Mouse (Mus musculus): Measurements from ENCODE around the gene Slc35b2. TPM values are rescaled to one million over a fixed set of nuclear protein-coding genes. Genes with fewer than 3 reads are reported as not detected.

The Slc35b2 gene
- polyA plus RNA-seq, 1 experiment from 2014 or later = 139 TPM

DNA sequence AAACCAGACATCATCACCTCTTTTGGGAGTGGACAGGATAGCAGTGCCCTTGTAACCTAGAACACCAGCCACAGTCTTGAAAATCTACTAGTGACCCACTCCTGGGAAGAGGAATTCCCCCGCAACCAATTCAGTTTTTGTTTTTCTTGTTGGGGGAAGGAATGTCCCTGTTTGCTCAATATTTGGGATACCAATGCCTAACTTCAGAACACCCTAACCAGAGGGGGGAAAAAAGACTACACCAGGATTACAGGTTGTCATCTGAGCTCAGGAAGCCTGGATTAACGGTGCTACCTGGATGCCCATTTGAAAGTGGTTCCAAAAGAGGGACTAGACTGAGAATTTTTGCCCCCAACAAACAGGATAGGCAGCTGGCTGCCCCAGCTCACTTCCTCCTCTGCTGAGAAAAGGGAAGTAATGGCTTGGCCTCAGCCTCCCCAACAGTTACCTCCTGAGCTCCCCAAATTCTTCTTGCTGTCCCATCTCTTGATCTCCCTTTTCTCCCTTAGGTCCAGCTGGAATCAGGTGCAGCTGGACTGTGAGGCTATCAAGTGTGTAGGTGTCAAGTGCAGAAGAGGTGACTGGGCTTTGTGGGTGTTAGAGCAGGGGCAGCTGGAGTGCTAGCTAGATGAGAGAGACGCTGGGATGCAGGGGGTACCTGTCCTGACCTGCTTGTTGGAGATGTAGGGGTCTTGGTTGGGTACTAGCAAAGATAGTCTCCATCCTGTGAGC, 7.0 kb upstream of the Slc35b2 start:
- 70% methylated on average over 3 of the region's 3 CpGs for WGBS
- H3K9me3 ChIP-seq = no peaks in the 10 kb centered on the region
- H3K27me3 ChIP-seq = peaks cover 10% of the 10 kb centered on the region
- no peak overlapping the region for H3K9ac ChIP-seq
- H3K27ac ChIP-seq = no peak overlapping the region
- peak overlapping the region; percentile 67 for H3K4me3 ChIP-seq
- no peak for ATAC-seq (ENCODE audit: insufficient number of reproducible peaks, low FRiP score, low TSS enrichment, low read depth)
- H3K4me1 ChIP-seq = peaks cover 21% of the 10 kb centered on the region
- peak overlapping the region; percentile 96 for H3K4me2 ChIP-seq
- H3K36me3 ChIP-seq = no peaks in the 10 kb centered on the region

DNA sequence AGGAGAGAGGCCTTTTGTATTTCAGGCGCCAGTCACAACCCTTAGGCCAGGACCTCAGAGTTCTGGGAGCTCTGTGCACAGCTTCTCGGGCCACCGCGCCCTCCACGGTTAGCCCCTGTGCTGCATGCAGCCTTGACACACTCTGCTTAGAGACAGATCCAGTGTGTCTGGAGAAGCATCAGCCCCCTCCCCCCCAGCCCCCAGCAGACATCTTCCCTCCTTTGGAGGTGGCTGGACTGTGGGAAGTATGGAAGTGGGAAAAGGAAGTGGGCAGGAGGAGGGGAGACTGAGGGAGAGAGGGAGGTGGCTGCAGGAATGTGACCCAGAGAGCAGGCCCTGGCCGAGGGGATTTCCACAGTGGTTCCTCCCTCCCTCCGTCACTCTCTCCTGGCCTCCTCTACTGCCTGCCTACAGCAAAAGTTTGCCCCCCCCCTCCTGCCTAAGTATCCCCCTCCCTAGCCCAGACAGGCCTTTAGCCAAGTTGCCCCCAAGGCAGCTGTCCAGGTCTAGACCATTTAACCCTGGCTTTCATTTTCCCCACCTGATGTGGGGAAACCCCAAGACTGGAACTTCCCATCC, 6.3 kb upstream of the Slc35b2 start:
- Histone ChIP-seq H3K9ac (no peak overlapping the region), H3K27ac (no peak overlapping the region), H3K4me3 (no peak overlapping the region), H3K4me2 (no peak overlapping the region), H3K36me3 (no peaks in the 10 kb centered on the region), H3K4me1 (peaks cover 18% of the 10 kb centered on the region), H3K27me3 (peaks cover 10% of the 10 kb centered on the region), H3K9me3 (no peaks in the 10 kb centered on the region)
- 76% methylated on average over 6 of the region's 7 CpGs for WGBS
- no peak for ATAC-seq (ENCODE audit: insufficient number of reproducible peaks, low FRiP score, low TSS enrichment, low read depth)

DNA sequence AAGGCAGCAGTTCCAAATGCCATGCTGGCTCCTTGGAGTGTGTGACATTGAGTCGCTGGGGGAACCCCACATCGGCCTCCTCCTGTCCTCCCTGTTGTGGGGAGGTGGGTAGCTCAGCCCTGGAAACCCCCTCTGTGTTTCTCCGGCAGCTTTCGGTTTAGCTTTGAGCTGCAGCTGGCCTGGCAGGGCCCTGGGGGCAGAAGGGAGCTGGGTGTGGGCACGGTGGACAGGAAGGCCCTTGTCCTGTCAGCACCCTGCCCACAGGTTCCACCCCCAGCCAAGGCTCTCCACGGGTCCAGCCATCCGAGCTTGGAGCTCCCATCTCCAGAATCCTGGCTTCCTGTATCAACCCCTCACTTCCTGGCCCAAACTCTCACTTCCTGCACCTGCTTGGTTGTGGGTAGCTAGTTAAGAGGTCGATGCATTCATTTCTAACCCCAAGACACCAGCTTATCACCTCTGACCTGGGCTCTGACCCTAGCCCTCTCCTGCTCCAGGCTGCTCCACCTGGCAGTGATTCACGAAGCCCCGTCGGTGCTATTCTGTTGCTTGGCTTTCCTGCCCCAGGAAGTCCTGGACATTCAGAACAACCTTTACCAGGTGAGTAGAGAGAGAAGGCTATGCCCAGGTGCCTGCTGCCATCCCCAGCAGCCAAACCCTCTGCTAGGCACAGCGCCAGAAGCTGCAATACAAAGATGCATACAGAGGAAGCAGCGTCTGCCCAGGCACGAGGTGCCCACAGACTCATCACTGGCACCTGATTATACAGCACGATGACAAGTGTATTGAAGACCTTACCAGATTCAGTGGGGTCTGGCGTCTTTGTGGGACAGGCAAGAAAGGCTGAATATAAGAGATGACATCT, 5.4 kb upstream of the Slc35b2 start:
- Histone ChIP-seq H3K4me1 (peaks cover 18% of the 10 kb centered on the region), H3K9ac (no peak overlapping the region), H3K9me3 (no peaks in the 10 kb centered on the region), H3K27me3 (peaks cover 10% of the 10 kb centered on the region), H3K27ac (no peak overlapping the region), H3K36me3 (no peaks in the 10 kb centered on the region), H3K4me3 (no peak overlapping the region), H3K4me2 (no peak overlapping the region)
- ATAC-seq (ENCODE audit: insufficient number of reproducible peaks, low FRiP score, low TSS enrichment, low read depth) = no peak
- WGBS = 72% methylated on average over 16 of the region's 16 CpGs

- no peak for ATAC-seq (ENCODE audit: insufficient number of reproducible peaks, low FRiP score, low TSS enrichment, low read depth)
- WGBS = 86% methylated on average over 15 of the region's 15 CpGs
- Histone ChIP-seq H3K27ac (no peak overlapping the region), H3K36me3 (no peaks in the 10 kb centered on the region), H3K4me1 (peaks cover 23% of the 10 kb centered on the region), H3K27me3 (peaks cover 7% of the 10 kb centered on the region), H3K4me3 (no peak overlapping the region), H3K4me2 (no peak overlapping the region), H3K9ac (no peak overlapping the region), H3K9me3 (no peaks in the 10 kb centered on the region)
These were observed 3.7 kb upstream of the Slc35b2 start for GRCm38 (mm10) chr17:45559732-45560525.

DNA sequence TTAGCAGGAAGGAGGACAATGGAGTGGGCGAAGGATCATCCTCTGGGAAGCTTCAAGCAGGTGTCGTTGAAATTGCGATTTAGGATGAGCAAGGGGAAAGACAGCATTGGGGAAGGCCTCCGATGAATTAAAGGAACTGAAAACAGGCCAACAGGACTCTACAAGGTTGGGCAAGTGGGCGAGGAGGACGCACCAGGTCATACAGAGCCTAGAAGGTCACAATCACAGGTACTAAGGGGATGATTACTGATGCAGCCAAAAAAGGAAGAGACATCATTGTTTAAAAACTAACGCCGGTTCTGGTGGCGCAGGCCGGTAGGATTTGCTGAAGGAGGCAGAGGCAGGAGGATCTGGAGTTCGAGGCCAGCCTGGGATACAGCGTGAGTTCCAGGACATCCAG, 458 bp upstream of the Slc35b2 start:
- no peak for ATAC-seq (ENCODE audit: insufficient number of reproducible peaks, low FRiP score, low TSS enrichment, low read depth)
- WGBS = 80% methylated on average over 12 of the region's 12 CpGs
- no peak overlapping the region for H3K9ac ChIP-seq

DNA sequence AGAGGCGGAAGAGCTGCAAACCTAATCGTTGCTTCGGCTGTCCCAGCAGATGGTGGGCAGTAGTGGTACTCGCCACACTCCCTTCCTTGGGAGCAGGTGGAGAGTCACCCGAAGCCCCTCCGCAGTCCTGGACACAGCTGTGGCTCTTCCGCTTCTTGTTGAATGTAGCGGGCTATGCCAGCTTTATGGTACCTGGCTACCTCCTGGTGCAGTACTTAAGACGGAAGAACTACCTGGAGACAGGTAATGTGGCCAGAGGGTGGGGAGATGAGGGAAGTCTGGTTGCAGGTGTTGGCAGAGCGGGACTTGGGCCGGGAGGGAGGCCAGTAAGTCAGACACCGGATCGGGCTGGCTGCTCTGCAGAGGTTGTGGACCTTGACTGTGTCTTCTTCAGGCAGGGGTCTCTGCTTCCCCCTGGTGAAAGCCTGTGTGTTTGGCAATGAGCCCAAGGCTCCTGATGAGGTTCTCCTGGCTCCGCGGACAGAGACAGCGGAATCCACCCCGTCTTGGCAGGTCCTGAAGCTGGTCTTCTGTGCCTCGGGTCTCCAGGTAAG, 934 bp downstream of the Slc35b2 start:
- Histone ChIP-seq H3K4me2 (peak overlapping the region; percentile 93), H3K4me3 (peak overlapping the region; percentile 94), H3K4me1 (peaks cover 36% of the 10 kb centered on the region), H3K9me3 (no peaks in the 10 kb centered on the region), H3K27me3 (no peaks in the 10 kb centered on the region), H3K27ac (peak overlapping the region; percentile 88), H3K9ac (peak overlapping the region; percentile 87), H3K36me3 (peaks cover 41% of the 10 kb centered on the region)
- WGBS = 11% methylated on average over 18 of the region's 18 CpGs
- ATAC-seq (ENCODE audit: insufficient number of reproducible peaks, low FRiP score, low TSS enrichment, low read depth) = 0 out of 2 replicates have a peak, but pooled peaks have one; percentile 6

More for the DNA sequence above, 458 bp upstream of the Slc35b2 start:
- H3K36me3 ChIP-seq = peaks cover 27% of the 10 kb centered on the region
- H3K4me3 ChIP-seq = 0 out of 2 replicates have a peak overlapping the region, but pooled peaks have one; percentile 94
- peaks cover 36% of the 10 kb centered on the region for H3K4me1 ChIP-seq
- peak overlapping the region; percentile 93; the same call in 1 of the 2 replicates for H3K4me2 ChIP-seq
- H3K27ac ChIP-seq = no peak overlapping the region
- no peaks in the 10 kb centered on the region for H3K9me3 ChIP-seq
- H3K27me3 ChIP-seq = no peaks in the 10 kb centered on the region; the same call in 1 of the 2 replicates

DNA sequence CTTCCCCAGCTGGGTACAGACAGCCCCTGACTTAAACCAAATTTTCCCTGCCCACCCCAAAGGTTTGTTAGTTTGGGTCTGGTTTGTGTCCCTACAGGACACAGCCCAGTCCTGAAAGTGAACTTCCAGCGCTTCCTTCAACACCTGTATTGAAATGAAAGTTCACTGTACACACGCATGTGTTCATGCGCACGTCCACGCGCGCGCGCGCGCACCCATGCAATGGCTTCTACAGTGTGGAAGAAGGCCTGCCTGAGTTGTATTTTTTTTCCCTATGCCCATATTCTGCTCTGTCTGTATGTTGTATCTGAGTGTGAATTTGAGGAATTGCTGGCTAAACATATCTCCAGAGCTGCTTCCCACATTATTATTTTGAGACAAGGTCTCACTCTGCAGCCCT, 1.4 kb downstream of the Slc35b2 start:
- 90% methylated on average over 11 of the region's 11 CpGs for WGBS
- peak overlapping the region; percentile 87 for H3K9ac ChIP-seq
- H3K9me3 ChIP-seq = no peaks in the 10 kb centered on the region
- H3K4me3 ChIP-seq = peak overlapping the region; percentile 94
- peaks cover 45% of the 10 kb centered on the region for H3K36me3 ChIP-seq
- peak overlapping the region; percentile 1; the same call in 1 of the 2 replicates for H3K27ac ChIP-seq
- no peaks in the 10 kb centered on the region for H3K27me3 ChIP-seq
- ATAC-seq (ENCODE audit: insufficient number of reproducible peaks, low FRiP score, low TSS enrichment, low read depth) = no peak
- peak overlapping the region; percentile 93 for H3K4me2 ChIP-seq
- peaks cover 36% of the 10 kb centered on the region for H3K4me1 ChIP-seq

DNA sequence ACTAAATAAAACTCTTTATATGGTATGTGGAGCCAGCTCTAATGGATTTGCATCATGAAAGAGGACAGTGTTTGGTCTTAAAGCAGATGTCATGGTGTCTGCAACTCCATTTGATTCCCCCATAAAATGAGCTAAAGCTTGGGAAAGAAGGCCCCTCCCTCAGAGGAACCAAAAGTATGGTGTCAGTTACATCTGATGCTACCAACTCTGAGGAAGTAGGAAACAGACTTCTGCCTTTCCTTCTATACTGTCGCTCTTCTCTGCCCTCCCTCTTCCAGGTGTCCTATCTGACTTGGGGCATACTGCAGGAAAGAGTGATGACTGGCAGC, 2.3 kb downstream of the Slc35b2 start:
- Histone ChIP-seq H3K36me3 (peaks cover 54% of the 10 kb centered on the region), H3K4me2 (no peak overlapping the region), H3K9me3 (no peaks in the 10 kb centered on the region), H3K27ac (no peak overlapping the region), H3K4me3 (no peak overlapping the region), H3K4me1 (peaks cover 41% of the 10 kb centered on the region), H3K9ac (no peak overlapping the region), H3K27me3 (no peaks in the 10 kb centered on the region)
- no peak for ATAC-seq (ENCODE audit: insufficient number of reproducible peaks, low FRiP score, low TSS enrichment, low read depth)
- WGBS = 66% methylated on average over 1 of the region's 1 CpGs

DNA sequence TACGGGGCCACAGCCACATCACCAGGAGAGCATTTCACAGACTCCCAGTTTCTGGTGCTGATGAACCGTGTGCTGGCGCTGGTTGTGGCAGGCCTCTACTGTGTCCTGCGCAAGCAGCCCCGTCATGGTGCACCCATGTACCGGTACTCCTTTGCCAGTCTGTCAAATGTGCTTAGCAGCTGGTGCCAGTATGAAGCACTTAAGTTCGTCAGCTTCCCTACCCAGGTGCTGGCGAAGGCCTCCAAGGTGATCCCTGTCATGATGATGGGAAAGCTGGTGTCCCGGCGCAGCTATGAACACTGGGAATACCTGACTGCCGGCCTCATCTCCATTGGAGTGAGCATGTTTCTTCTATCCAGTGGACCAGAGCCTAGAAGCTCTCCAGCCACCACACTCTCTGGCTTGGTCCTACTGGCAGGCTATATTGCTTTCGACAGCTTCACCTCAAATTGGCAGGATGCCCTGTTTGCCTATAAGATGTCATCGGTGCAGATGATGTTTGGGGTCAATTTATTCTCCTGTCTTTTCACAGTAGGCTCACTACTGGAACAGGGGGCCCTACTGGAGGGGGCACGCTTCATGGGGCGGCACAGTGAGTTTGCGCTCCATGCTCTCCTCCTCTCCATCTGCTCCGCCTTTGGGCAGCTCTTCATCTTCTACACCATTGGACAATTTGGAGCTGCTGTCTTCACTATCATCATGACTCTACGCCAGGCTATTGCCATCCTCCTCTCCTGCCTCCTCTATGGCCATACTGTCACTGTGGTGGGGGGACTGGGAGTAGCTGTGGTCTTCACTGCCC, 2.9 kb downstream of the Slc35b2 start:
- H3K36me3 ChIP-seq = peaks cover 60% of the 10 kb centered on the region

DNA sequence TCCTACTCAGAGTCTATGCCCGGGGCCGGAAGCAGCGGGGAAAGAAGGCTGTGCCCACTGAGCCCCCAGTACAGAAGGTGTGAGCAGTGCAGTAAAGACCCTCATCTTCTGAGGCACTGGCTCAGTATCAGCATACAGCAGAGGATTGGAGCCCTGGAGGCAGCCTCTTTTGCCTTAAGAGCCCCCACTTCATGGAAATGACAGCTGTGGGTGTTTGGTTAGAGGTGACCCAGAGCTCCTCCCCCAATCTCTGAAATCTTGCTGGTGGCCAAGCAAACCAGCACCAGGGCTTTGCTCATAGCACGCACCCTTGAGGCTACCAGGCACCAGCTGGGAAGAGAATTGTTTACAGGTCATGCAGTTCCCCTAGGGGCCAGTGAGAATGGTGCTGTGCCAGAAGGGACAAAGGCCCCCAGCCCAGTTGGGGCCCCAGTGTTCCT, 3.5 kb downstream of the Slc35b2 start:
- Histone ChIP-seq H3K9ac (no peak overlapping the region), H3K27ac (peak overlapping the region; percentile 38; the same call in 1 of the 2 replicates)

More for the DNA sequence above, 2.9 kb downstream of the Slc35b2 start:
- no peak overlapping the region for H3K9ac ChIP-seq
- no peak overlapping the region for H3K4me3 ChIP-seq
- no peaks in the 10 kb centered on the region for H3K9me3 ChIP-seq
- ATAC-seq (ENCODE audit: insufficient number of reproducible peaks, low FRiP score, low TSS enrichment, low read depth) = no peak
- peaks cover 47% of the 10 kb centered on the region for H3K4me1 ChIP-seq
- WGBS = 58% methylated on average over 18 of the region's 18 CpGs
- no peak overlapping the region for H3K4me2 ChIP-seq
- H3K27ac ChIP-seq = peak overlapping the region; percentile 38; the same call in 1 of the 2 replicates
- H3K27me3 ChIP-seq = no peaks in the 10 kb centered on the region

More for the DNA sequence above, 3.5 kb downstream of the Slc35b2 start:
- peaks cover 61% of the 10 kb centered on the region for H3K36me3 ChIP-seq
- H3K27me3 ChIP-seq = no peaks in the 10 kb centered on the region
- no peak overlapping the region for H3K4me3 ChIP-seq
- WGBS = 21% methylated on average over 4 of the region's 4 CpGs
- no peak overlapping the region for H3K4me2 ChIP-seq
- ATAC-seq (ENCODE audit: insufficient number of reproducible peaks, low FRiP score, low TSS enrichment, low read depth) = no peak
- H3K9me3 ChIP-seq = no peaks in the 10 kb centered on the region
- H3K4me1 ChIP-seq = peaks cover 51% of the 10 kb centered on the region

All from limb, embryonic 15.5 days (tissue).